Comparison of ENCODE assay signal across 7 mouse cellular contexts in the genomic region with DNA sequence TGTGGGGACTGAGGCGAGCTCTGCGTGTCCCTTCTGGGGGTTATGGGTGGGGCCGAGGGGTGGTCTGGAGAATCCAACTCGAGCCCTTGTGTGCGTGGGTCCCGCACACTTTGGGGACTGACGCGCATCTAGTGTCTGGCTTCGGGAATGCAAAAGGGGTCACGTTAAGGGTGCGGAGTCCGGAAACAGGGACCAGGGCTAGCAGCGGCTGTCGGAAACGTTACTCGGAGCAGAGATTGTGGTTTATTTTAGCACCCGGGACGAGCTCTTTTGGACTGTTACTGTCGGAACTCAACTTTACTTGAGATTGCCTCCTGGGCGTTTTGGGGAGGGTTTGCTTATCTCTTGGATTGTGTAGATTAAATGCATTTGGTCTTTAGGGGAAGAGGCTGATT. TPM values are rescaled to one million over a fixed set of nuclear protein-coding genes. Genes with fewer than 3 reads are reported as not detected.
DNase-seq lines count a peak whose midpoint lies in the region; ATAC-seq and TF ChIP-seq lines count a peak whose summit lies in the region.

No protein-coding gene starts in this region.

- peak overlapping the region; percentile 65 for H3K9ac ChIP-seq in kidney, embryonic 14.5 days (ENCODE audit: low read depth, low read length)
- H3K9ac ChIP-seq in lung, postnatal 0 days (replicated peaks; ENCODE audit: low read depth) = peak overlapping the region; percentile 92
- H3K9ac ChIP-seq in stomach, embryonic 14.5 days (replicated peaks; ENCODE audit: low read depth, low read length) = peak overlapping the region; percentile 79

- ATAC-seq in common myeloid progenitor, adult 5-6 weeks (replicated peaks; ENCODE audit: low read depth, poor library complexity, severe bottlenecking) = peak; percentile 6; the same call in 1 of the 2 replicates
- 0 out of 2 replicates have a peak, but pooled peaks have one; percentile 9 for ATAC-seq in granulocyte monocyte progenitor cell, adult 5-6 weeks (replicated peaks; ENCODE audit: poor library complexity, severe bottlenecking)
- no peak for ATAC-seq in kidney, embryonic 14.5 days (ENCODE audit: low FRiP score, low TSS enrichment)
- no peak for ATAC-seq in lung, postnatal 0 days
- no peak for ATAC-seq in stomach, embryonic 14.5 days (ENCODE audit: insufficient number of reproducible peaks, insufficient read depth, low FRiP score, low read depth)

- TF ChIP-seq EP300 in lung, postnatal 0 days (IDR thresholded peaks at IDR 0.05) = no peak

- H3K36me3 ChIP-seq in kidney, embryonic 14.5 days (ENCODE audit: control insufficient read depth, insufficient read depth, low read length) = no peaks in the 10 kb centered on the region
- no peaks in the 10 kb centered on the region for H3K36me3 ChIP-seq in lung, postnatal 0 days (ENCODE audit: insufficient read depth, low read length)
- H3K36me3 ChIP-seq in stomach, embryonic 14.5 days (ENCODE audit: control insufficient read depth, insufficient read depth, low read length) = no peaks in the 10 kb centered on the region

- H3K9me3 ChIP-seq in kidney, embryonic 14.5 days (ENCODE audit: control insufficient read depth, low read length) = no peaks in the 10 kb centered on the region
- no peaks in the 10 kb centered on the region for H3K9me3 ChIP-seq in lung, postnatal 0 days (ENCODE audit: low read length)
- no peaks in the 10 kb centered on the region for H3K9me3 ChIP-seq in stomach, embryonic 14.5 days (ENCODE audit: control insufficient read depth, low read depth, low read length)

- H3K27ac ChIP-seq in kidney, embryonic 14.5 days (ENCODE audit: low read depth, low read length) = peak overlapping the region; percentile 83
- peak overlapping the region; percentile 96 for H3K27ac ChIP-seq in lung, postnatal 0 days (ENCODE audit: low read length)
- H3K27ac ChIP-seq in stomach, embryonic 14.5 days (ENCODE audit: low read length) = peak overlapping the region; percentile 95

- H3K4me2 ChIP-seq in kidney, embryonic 14.5 days (replicated peaks; ENCODE audit: low read depth, low read length) = peak overlapping the region; percentile 62
- H3K4me2 ChIP-seq in lung, postnatal 0 days (replicated peaks; ENCODE audit: low read depth, low read length) = peak overlapping the region; percentile 79
- H3K4me2 ChIP-seq in stomach, embryonic 14.5 days (replicated peaks; ENCODE audit: low read depth, low read length) = peak overlapping the region; percentile 64

- no peak for TF ChIP-seq CTCF in lung, postnatal 0 days (IDR thresholded peaks at IDR 0.05)

- DNase-seq in urinary bladder, postnatal 14 days (ENCODE audit: low spot score) = peak; percentile 18
- DNase-seq in urinary bladder, postnatal 4 days (ENCODE audit: low spot score in 2 of 2) = no peak
- DNase-seq in lung, postnatal 0 days (ENCODE audit: low spot score) = peak; percentile 63

- peak overlapping the region; percentile 56 for H3K4me3 ChIP-seq in kidney, embryonic 14.5 days (ENCODE audit: low read length)
- peak overlapping the region; percentile 93 for H3K4me3 ChIP-seq in lung, postnatal 0 days (ENCODE audit: low read depth, low read length)
- peak overlapping the region; percentile 86 for H3K4me3 ChIP-seq in stomach, embryonic 14.5 days (ENCODE audit: low read depth, low read length)

- peaks cover 8% of the 10 kb centered on the region; the same call in 1 of the 2 replicates for H3K4me1 ChIP-seq in kidney, embryonic 14.5 days (ENCODE audit: control insufficient read depth, insufficient read depth, low read length)
- no peaks in the 10 kb centered on the region for H3K4me1 ChIP-seq in lung, postnatal 0 days (ENCODE audit: insufficient read depth, low read depth, low read length)
- H3K4me1 ChIP-seq in stomach, embryonic 14.5 days (ENCODE audit: control insufficient read depth, insufficient read depth, low read length) = peaks cover 6% of the 10 kb centered on the region; the same call in 1 of the 2 replicates

- no peaks in the 10 kb centered on the region for H3K27me3 ChIP-seq in kidney, embryonic 14.5 days (ENCODE audit: control insufficient read depth, insufficient read depth, low read length)
- H3K27me3 ChIP-seq in lung, postnatal 0 days (replicated peaks; ENCODE audit: insufficient read depth, low read length) = no peaks in the 10 kb centered on the region
- H3K27me3 ChIP-seq in stomach, embryonic 14.5 days (ENCODE audit: control insufficient read depth, insufficient read depth, low read length) = no peaks in the 10 kb centered on the region

- WGBS in kidney, embryonic 14.5 days = under 1% methylated on average over 20 of the region's 20 CpGs
- under 1% methylated on average over 20 of the region's 20 CpGs for WGBS in lung, postnatal 0 days
- under 1% methylated on average over 20 of the region's 20 CpGs for WGBS in stomach, embryonic 14.5 days

RNA-seq across cellular contexts. Expression of gene Map4, which starts 1.1 kb away (rescaled TPM):
- 16.4 and 19.1 TPM in 2 replicates for total RNA-seq in common myeloid progenitor, adult 5-6 weeks (2017)
- total RNA-seq in granulocyte monocyte progenitor cell, adult 5-6 weeks (2014; fragmentation: Nextera tagmentation) = 33.3 and 42.6 TPM in 2 replicates
- 17.1 and 22.3 TPM in 2 replicates for total RNA-seq in granulocyte monocyte progenitor cell, adult 5-6 weeks (2017)
- 35.1 and 54.6 TPM in 2 replicates for polyA plus RNA-seq in kidney, embryonic 14.5 days (2014; fragmentation: Nextera tagmentation; extraction: Ambion mirVana)
- 35.6 and 36.9 TPM in 2 replicates for polyA plus RNA-seq in lung, postnatal 0 days (2015; fragmentation: Nextera tagmentation; extraction: Ambion mirVana)
- polyA plus RNA-seq in stomach, embryonic 14.5 days (2014; fragmentation: Nextera tagmentation; extraction: Ambion mirVana) = 62.0 and 65.2 TPM in 2 replicates

RNA-seq across cellular contexts. Expression of gene Cdc25a, which starts 57.0 kb away (rescaled TPM):
- total RNA-seq in common myeloid progenitor, adult 5-6 weeks (2017) = 39.7 and 58.2 TPM in 2 replicates
- 45.1 and 52.5 TPM in 2 replicates for total RNA-seq in granulocyte monocyte progenitor cell, adult 5-6 weeks (2014; fragmentation: Nextera tagmentation)
- total RNA-seq in granulocyte monocyte progenitor cell, adult 5-6 weeks (2017) = 50.6 and 54.4 TPM in 2 replicates
- polyA plus RNA-seq in kidney, embryonic 14.5 days (2014; fragmentation: Nextera tagmentation; extraction: Ambion mirVana) = 21.1 and 31.6 TPM in 2 replicates
- 7.1 and 8.7 TPM in 2 replicates for polyA plus RNA-seq in lung, postnatal 0 days (2015; fragmentation: Nextera tagmentation; extraction: Ambion mirVana)
- polyA plus RNA-seq in stomach, embryonic 14.5 days (2014; fragmentation: Nextera tagmentation; extraction: Ambion mirVana) = 25.2 and 29.8 TPM in 2 replicates

Comparison
In these comparisons a context has a peak if more than half of its experiments do, and no peak if none do; other contexts are left out.
1. DNase-seq: peak in urinary bladder, postnatal 14 days (single experiment) and lung, postnatal 0 days (single experiment); none in urinary bladder, postnatal 4 days (0 of 2).
2. ATAC-seq: peak in common myeloid progenitor, adult 5-6 weeks (single experiment) and granulocyte monocyte progenitor cell, adult 5-6 weeks (single experiment); none in kidney, embryonic 14.5 days (single experiment), lung, postnatal 0 days (single experiment) and stomach, embryonic 14.5 days (single experiment).
3. Peak in every context shown above with its lines, with median percentiles within 50 percentile points of each other: H3K27ac ChIP-seq, H3K4me2 ChIP-seq, H3K4me3 ChIP-seq and H3K9ac ChIP-seq.